Mouse (Mus musculus): ENCODE results near the gene Ehd1.

- TF ChIP-seq CTCF (IDR thresholded peaks at IDR 0.05; ENCODE audit: low read depth) = peak; percentile 69
- no peak for TF ChIP-seq EP300 (IDR thresholded peaks at IDR 0.05; ENCODE audit: low read depth)
Measured at GRCm38 (mm10) chr19:6260946-6261345, 15.6 kb upstream of the Ehd1 start.

Data from liver, embryonic 14.5 days (tissue).